Mouse (Mus musculus): ENCODE measurements around the gene Ssr2. TPM values are rescaled to one million over a fixed set of nuclear protein-coding genes. Genes with fewer than 3 reads are reported as not detected.
"Not testable (repeated sequence)": the region's sequence is repeated elsewhere in the genome, so short reads cannot be mapped to it uniquely, and the experiment has no call there.

Gene Ssr2
- polyA plus RNA-seq, 1 experiment from 2014 or later, result 339 TPM

DNA sequence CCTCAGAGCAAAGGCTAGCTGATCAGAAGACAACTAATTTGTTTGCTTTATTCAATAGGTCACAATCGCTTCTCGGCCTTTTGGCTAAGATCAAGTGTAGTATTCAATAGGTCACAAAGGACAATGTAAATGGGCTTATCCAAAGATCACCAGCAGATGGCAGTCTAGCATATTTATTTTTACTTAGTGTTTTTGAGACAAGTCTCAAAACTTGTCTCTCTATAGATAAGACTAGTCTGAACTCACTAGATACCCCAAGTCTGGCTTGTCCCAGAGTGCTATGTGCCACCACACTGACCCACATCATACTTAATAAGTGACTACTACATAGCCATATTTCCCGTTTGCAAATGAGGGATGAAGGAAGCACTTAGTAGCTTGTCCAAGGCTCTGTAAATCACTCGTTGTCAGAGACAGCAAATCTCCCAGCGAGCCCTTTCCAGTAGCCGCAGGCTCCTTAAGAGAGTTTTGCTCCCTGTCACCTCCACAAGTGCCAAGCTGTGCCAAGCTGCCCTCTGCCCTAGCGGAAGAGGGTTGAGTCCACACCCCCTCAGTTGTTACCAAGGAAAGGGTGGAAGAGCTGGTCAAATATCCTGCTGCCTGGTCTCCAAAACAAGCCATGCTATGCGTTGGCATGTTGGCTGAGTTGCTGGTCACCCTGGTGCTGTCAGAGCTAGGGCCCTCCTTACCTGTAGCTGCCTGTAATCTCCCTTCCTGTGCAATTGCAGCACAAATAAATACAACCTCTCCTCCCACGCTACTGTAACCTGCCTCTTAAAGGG, 16.5 kb downstream of the Ssr2 start:
- no peaks in the 10 kb centered on the region for H3K27me3 ChIP-seq (replicated peaks)
- peak overlapping the region; percentile 27; the same call in 1 of the 2 replicates for H3K4me2 ChIP-seq
- H3K36me3 ChIP-seq, result peaks cover 17% of the 10 kb centered on the region
- H3K9me3 ChIP-seq, result no peaks in the 10 kb centered on the region
- WGBS, result 22% methylated on average over 9 of the region's 9 CpGs
- H3K4me3 ChIP-seq (replicated peaks), result no peak overlapping the region
- peaks cover 23% of the 10 kb centered on the region for H3K4me1 ChIP-seq
- H3K9ac ChIP-seq, result no peak overlapping the region
- no peak for ATAC-seq (ENCODE audit: insufficient read depth, low FRiP score, low read depth)
- H3K27ac ChIP-seq, result no peak overlapping the region

DNA sequence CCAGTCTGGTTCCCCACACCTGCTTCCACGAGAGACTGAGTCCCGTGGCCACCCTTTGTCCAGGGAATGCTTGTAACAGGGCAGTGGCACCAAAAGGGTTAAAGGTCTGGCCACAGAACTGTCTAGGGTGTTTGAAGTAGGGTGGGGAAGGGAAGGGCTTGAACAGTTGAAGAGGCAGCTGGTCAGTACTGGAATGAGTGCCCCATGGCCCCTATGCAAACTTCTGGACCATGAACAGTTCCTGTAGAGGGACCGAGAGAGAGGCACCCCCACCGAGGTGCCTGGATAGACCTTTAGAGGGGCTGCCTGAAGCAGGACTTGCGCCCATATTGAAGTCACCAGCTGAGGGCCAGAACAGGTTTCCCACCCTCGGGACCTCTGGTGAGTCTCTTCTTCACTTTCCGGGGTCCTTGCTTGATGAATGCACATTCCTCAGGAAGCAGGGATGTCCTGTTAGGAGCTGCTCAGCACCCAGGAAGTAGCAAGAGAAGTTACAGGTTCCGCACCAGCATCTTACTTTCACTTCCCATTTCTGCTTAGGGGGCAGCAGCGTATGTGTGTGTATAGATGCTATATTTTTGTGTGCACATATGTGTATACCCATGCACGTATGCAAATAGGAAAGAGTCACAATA, 17.4 kb downstream of the Ssr2 start:
- Histone ChIP-seq H3K4me2 (0 out of 2 replicates have a peak overlapping the region, but pooled peaks have one; percentile 2), H3K9ac (no peak overlapping the region), H3K4me1 (peaks cover 23% of the 10 kb centered on the region), H3K27ac (no peak overlapping the region), H3K27me3 (replicated peaks) (no peaks in the 10 kb centered on the region), H3K4me3 (replicated peaks) (no peak overlapping the region), H3K9me3 (no peaks in the 10 kb centered on the region), H3K36me3 (peaks cover 8% of the 10 kb centered on the region)
- peak; percentile 31; the same call in 1 of the 2 replicates for ATAC-seq (ENCODE audit: insufficient read depth, low FRiP score, low read depth)
- WGBS, result 68% methylated on average over 10 of the region's 10 CpGs

DNA sequence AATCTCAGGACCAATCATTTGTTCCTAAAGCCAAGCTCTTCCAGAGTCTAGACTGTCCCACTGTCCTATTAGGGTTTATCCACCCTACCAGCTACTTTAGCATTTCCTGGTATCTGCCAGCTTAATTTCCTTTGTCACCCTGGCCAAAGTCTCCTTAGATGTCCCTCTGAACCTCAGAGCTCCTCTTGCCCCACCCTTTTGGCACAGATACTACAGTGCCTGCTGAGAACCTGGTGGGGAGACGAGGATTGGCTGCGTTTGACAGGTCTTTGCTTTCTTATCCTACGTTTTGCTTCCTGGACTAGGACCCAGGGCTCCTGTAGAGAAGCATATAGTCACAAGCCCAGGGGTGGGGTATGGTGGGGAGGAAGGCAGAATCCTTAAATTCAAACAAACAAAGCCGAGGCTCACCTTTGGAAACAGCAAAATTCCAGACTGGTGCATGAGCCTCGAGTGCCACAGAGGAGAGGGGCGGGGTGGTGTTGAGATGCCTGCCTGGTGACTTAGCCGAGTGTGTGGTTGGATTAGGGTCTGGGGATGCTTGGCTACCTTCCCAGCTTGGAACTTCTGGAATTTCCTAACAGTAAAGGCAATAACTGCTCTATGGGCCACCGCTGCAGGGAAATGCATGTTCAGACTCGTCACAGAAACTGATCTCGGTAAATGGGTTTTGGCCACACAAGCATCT, 18.4 kb downstream of the Ssr2 start:
- H3K27me3 ChIP-seq (replicated peaks), result no peaks in the 10 kb centered on the region
- H3K4me1 ChIP-seq, result peaks cover 23% of the 10 kb centered on the region
- H3K9me3 ChIP-seq, result no peaks in the 10 kb centered on the region
- H3K4me2 ChIP-seq, result 0 out of 2 replicates have a peak overlapping the region, but pooled peaks have one; percentile 16
- no peaks in the 10 kb centered on the region for H3K36me3 ChIP-seq
- H3K27ac ChIP-seq, result no peak overlapping the region
- no peak for ATAC-seq (ENCODE audit: insufficient read depth, low FRiP score, low read depth)
- WGBS, result 38% methylated on average over 10 of the region's 10 CpGs
- H3K4me3 ChIP-seq (replicated peaks), result no peak overlapping the region
- H3K9ac ChIP-seq, result no peak overlapping the region

DNA sequence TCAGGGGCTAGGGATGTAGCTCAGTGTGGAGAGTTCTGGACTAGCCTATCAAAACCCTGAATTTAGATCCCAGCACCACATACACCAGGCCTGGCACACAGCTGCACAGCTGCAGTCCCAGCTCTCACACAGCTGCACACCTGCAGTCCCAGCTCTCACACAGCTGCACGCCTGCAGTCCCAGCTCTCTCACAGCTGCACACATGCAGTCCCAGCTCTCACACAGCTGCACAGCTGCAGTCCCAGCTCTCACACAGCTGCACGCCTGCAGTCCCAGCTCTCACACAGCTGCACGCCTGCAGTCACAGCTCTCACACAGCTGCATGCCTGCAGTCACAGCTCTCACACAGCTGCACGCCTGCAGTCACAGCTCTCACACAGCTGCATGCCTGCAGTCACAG, 20.9 kb downstream of the Ssr2 start:
- H3K9me3 ChIP-seq; H3K36me3 ChIP-seq; H3K4me2 ChIP-seq; H3K4me3 ChIP-seq (replicated peaks); H3K27me3 ChIP-seq (replicated peaks); H3K9ac ChIP-seq; ATAC-seq (ENCODE audit: insufficient read depth, low FRiP score, low read depth); H3K27ac ChIP-seq: not testable (repeated sequence)
- WGBS, result 79% methylated on average over 4 of the region's 4 CpGs
- H3K4me1 ChIP-seq, result peaks cover 19% of the 10 kb centered on the region

DNA sequence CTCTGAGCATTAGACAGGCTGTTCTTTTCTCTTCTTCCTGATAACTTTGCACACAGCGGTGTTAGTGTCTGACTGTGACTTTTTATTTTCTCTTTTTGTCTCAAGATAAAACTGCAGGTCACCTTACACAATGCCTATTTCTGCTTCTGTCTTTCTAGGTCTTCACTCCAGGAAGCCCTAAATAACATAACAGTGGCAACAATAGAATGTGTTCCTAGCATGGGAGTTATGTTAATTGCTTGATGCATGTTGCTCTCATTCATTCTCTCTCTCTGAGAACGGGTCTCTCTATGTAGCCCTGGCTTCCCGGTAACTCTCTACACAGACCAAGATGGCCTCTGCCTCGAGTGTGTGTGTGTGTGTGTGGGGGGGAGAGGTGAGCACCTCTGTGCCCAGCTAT, 26.8 kb downstream of the Ssr2 start:
- H3K9me3 ChIP-seq, result no peaks in the 10 kb centered on the region
- H3K27me3 ChIP-seq (replicated peaks), result no peaks in the 10 kb centered on the region
- H3K36me3 ChIP-seq, result no peaks in the 10 kb centered on the region
- no peak overlapping the region for H3K4me2 ChIP-seq
- no peak for ATAC-seq (ENCODE audit: insufficient read depth, low FRiP score, low read depth)
- 71% methylated on average over 4 of the region's 4 CpGs for WGBS
- H3K27ac ChIP-seq, result no peak overlapping the region
- H3K4me3 ChIP-seq (replicated peaks), result no peak overlapping the region
- peaks cover under 1% of the 10 kb centered on the region; the same call in 1 of the 2 replicates for H3K4me1 ChIP-seq
- no peak overlapping the region for H3K9ac ChIP-seq

DNA sequence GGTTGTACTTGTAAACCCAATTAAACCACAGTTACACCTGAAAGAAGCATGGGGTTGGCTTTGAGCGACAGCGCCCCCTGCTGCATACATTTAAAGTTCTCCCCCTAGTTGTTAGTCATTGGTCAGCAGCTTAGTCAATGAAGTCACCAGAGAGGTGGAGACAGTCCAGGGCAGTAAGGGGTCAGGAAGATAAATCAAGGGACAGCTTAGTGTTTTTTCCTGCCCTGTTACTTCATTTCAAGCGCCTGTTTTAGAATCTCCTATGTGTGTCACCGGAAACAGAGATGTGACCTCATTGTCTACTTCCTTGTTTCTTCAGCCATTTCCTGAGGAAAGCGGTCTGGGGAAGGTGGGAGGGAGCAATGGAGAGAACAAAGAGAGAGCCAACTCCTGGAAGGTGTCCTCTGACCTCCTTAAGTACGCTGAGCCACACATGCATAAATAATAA, 28.1 kb downstream of the Ssr2 start:
- Histone ChIP-seq H3K9ac (no peak overlapping the region), H3K27ac (no peak overlapping the region), H3K4me2 (no peak overlapping the region), H3K27me3 (replicated peaks) (no peaks in the 10 kb centered on the region), H3K4me1 (peaks cover 5% of the 10 kb centered on the region; the same call in 1 of the 2 replicates), H3K9me3 (no peaks in the 10 kb centered on the region), H3K36me3 (no peaks in the 10 kb centered on the region), H3K4me3 (replicated peaks) (no peak overlapping the region)
- ATAC-seq (ENCODE audit: insufficient read depth, low FRiP score, low read depth), result peak; percentile 64; the same call in 1 of the 2 replicates
- WGBS, result 19% methylated on average over 6 of the region's 6 CpGs

DNA sequence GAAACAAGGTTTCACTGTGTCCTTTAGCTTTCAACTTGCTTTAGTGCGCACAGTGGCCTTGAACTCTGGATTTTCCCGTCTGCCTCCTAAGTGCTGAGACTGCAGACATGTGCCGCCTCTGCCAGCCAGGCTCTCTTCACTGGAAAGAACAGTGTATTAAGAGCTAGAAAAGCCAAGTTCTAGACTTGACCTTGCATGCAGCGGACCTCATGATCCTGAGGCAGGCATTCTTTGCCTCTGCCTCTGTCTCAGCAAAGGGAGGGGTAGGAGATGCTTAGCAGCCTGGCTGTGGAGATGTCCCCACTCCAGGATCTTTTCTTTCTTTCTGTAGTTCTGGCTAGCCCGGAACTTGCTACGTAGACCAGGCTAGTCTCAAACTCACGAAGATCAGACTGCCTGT, 29.2 kb downstream of the Ssr2 start:
- no peak overlapping the region for H3K4me2 ChIP-seq
- H3K27me3 ChIP-seq (replicated peaks), result no peaks in the 10 kb centered on the region
- 92% methylated on average over 7 of the region's 7 CpGs for WGBS
- H3K9me3 ChIP-seq, result no peaks in the 10 kb centered on the region
- no peak overlapping the region for H3K27ac ChIP-seq
- H3K36me3 ChIP-seq, result no peaks in the 10 kb centered on the region
- no peak overlapping the region for H3K4me3 ChIP-seq (replicated peaks)
- H3K4me1 ChIP-seq, result peaks cover 5% of the 10 kb centered on the region; the same call in 1 of the 2 replicates
- no peak overlapping the region for H3K9ac ChIP-seq
- no peak for ATAC-seq (ENCODE audit: insufficient read depth, low FRiP score, low read depth)

DNA sequence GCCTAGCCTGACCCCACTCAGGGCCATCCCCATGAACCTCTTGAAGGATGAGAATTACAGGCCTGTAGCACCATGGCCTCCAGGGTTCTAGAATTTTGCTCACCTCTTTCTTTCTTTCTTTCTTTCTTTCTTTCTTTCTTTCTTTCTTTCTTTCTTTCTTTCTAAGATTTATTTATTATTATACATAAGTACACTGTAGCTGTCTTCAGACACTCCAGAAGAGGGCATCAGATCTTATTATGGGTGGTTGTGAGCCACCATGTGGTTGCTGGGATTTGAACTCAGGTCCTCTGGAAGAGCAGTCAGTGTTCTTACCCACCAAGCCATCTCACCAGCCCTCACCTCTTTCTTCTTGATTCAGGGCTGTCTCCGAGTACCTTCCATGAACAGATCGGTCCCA, 30.0 kb downstream of the Ssr2 start, which contains the start of gene Arhgef2:
Gene Arhgef2, plus strand, starts transcription at position 301 of the 400 bp plus-strand sequence.
- not testable (repeated sequence) for H3K36me3 ChIP-seq; H3K4me3 ChIP-seq (replicated peaks); ATAC-seq (ENCODE audit: insufficient read depth, low FRiP score, low read depth); H3K9ac ChIP-seq; H3K9me3 ChIP-seq; H3K4me2 ChIP-seq; H3K4me1 ChIP-seq; H3K27ac ChIP-seq; H3K27me3 ChIP-seq (replicated peaks)
- 95% methylated on average over 2 of the region's 2 CpGs for WGBS

DNA sequence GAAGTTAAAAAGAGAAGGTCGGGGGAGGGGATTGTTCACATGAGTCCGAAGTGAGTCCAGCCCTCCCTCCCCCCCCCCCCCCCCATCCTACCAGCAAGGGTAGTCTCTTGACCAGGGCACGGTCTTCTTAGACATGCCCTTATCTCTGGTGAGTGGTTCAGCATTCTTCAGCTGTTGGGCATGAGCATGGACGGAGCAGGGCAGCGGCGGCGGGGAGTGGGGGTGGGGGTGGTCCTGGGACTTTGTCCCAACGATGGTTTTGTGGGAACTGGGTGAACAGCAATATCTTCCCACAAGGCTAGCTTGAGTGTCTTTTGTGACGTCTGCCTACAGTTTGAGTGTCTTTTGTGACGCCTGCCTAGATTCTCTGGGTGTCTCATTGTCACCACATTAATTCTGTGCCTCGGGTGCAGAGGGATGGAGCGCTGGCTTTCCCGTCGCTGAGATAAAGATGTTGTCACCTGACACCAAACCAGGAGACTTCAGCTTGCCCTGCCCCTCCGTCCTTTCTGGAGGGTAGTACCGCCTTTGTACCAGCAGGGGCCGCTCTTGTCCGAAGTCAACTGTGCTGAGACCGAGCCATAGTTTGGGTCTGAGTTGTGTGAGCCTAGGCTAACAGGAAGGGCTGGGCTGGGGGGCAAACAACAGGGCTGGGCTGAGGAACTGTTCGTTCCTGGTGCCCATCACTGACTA, 31.5 kb downstream of the Ssr2 start:
- Histone ChIP-seq H3K9me3 (no peaks in the 10 kb centered on the region), H3K27ac (no peak overlapping the region), H3K4me3 (replicated peaks) (peak overlapping the region; percentile 15; the same call in 1 of the 2 replicates), H3K4me1 (peaks cover 5% of the 10 kb centered on the region; the same call in 1 of the 2 replicates), H3K4me2 (peak overlapping the region; percentile 49), H3K9ac (peak overlapping the region; percentile 2; the same call in 1 of the 2 replicates), H3K27me3 (replicated peaks) (no peaks in the 10 kb centered on the region), H3K36me3 (no peaks in the 10 kb centered on the region)
- ATAC-seq (ENCODE audit: insufficient read depth, low FRiP score, low read depth), result peak; percentile 81
- WGBS, result under 1% methylated on average over 20 of the region's 20 CpGs

DNA sequence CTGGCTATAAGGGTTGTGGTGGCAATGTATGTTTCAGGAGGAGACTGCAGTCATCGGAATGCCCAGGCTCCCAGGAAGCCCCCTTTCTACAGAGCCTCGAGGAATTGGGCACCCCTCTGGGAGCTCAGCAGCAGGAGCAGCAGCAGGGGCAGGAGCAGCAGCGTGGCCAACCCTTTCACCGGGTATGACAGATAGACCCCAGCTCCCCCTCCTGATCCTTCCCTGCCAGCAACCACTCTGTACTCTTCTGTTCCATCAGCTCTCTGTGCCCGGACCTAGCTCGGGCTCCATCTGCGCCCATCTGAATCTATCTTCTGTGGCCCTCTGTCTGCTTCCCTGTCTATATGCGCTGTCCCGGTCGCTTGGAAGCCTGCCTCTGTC, 32.1 kb downstream of the Ssr2 start:
- Histone ChIP-seq H3K4me3 (replicated peaks) (no peak overlapping the region), H3K4me1 (peaks cover 5% of the 10 kb centered on the region; the same call in 1 of the 2 replicates), H3K27ac (no peak overlapping the region), H3K36me3 (no peaks in the 10 kb centered on the region), H3K9me3 (no peaks in the 10 kb centered on the region), H3K4me2 (peak overlapping the region; percentile 49), H3K27me3 (replicated peaks) (no peaks in the 10 kb centered on the region), H3K9ac (peak overlapping the region; percentile 2; the same call in 1 of the 2 replicates)
- peak; percentile 6; the same call in 1 of the 2 replicates for ATAC-seq (ENCODE audit: insufficient read depth, low FRiP score, low read depth)
- 27% methylated on average over 10 of the region's 10 CpGs for WGBS

DNA sequence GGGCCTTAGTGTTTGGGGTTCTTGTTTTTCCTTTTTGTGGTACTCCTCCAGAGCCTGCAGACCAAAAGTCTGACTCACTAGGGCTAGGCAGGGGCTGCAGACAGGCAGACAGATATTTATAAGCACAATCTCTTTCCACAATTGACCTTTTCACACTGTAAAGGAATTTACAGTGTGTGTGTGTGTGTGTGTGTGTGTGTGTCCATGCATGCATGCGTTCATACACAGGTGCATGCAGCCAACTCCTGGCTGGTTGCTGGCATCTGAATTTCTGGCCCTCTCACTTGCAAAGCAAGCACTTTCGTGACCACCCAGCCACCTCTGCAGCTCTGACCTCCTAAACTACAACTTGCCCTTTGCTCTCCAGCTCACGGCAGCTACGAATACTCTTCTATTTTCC, 33.4 kb downstream of the Ssr2 start:
- Histone ChIP-seq H3K4me1 (peaks cover 5% of the 10 kb centered on the region; the same call in 1 of the 2 replicates), H3K27ac (no peak overlapping the region), H3K27me3 (replicated peaks) (no peaks in the 10 kb centered on the region), H3K4me2 (no peak overlapping the region), H3K9ac (no peak overlapping the region), H3K4me3 (replicated peaks) (no peak overlapping the region), H3K36me3 (no peaks in the 10 kb centered on the region), H3K9me3 (no peaks in the 10 kb centered on the region)
- 50% methylated on average over 4 of the region's 4 CpGs for WGBS
- no peak for ATAC-seq (ENCODE audit: insufficient read depth, low FRiP score, low read depth)
